Mouse (Mus musculus): ENCODE data around the gene Gatd1.

Gatd1 gene

GRCm38 (mm10) chr7:141388487-141389109 lies 25.3 kb downstream of the Gatd1 start:
- no peak for DNase-seq (ENCODE audit: low spot score)

GRCm38 (mm10) chr7:141387807-141388486 lies 26.0 kb downstream of the Gatd1 start:
- no peak for DNase-seq (ENCODE audit: low spot score)

GRCm38 (mm10) chr7:141381068-141381835 lies 32.7 kb downstream of the Gatd1 start:
- peak; percentile 50 for DNase-seq (ENCODE audit: low spot score)

- no peak for DNase-seq (ENCODE audit: low spot score)
Measured at GRCm38 (mm10) chr7:141379584-141379983, 34.4 kb downstream of the Gatd1 start.

- DNase-seq (ENCODE audit: low spot score), result no peak
Measured at GRCm38 (mm10) chr7:141374399-141374798, 39.5 kb downstream of the Gatd1 start.

- DNase-seq (ENCODE audit: low spot score), result no peak
Measured at GRCm38 (mm10) chr7:141373611-141374010, 40.3 kb downstream of the Gatd1 start.

- DNase-seq (ENCODE audit: low spot score), result no peak
Measured at GRCm38 (mm10) chr7:141371942-141372595, 41.9 kb downstream of the Gatd1 start.

GRCm38 (mm10) chr7:141369918-141370317 lies 44.0 kb downstream of the Gatd1 start:
- no peak for DNase-seq (ENCODE audit: low spot score)

GRCm38 (mm10) chr7:141367358-141367757 lies 46.6 kb downstream of the Gatd1 start:
- DNase-seq (ENCODE audit: low spot score), result no peak

- no peak for DNase-seq (ENCODE audit: low spot score)
Measured at GRCm38 (mm10) chr7:141365049-141365445, 48.9 kb downstream of the Gatd1 start.

GRCm38 (mm10) chr7:141364349-141365048 lies 49.4 kb downstream of the Gatd1 start:
- no peak for DNase-seq (ENCODE audit: low spot score)

- DNase-seq (ENCODE audit: low spot score), result no peak
Measured at GRCm38 (mm10) chr7:141363752-141364125, 50.2 kb downstream of the Gatd1 start.

GRCm38 (mm10) chr7:141363106-141363751 lies 50.7 kb downstream of the Gatd1 start:
- peak; percentile 87 for DNase-seq (ENCODE audit: low spot score)

- DNase-seq (ENCODE audit: low spot score), result no peak
Measured at GRCm38 (mm10) chr7:141361510-141361909, 52.4 kb downstream of the Gatd1 start.
